Mouse (Mus musculus) hindbrain, embryonic 15.5 days (tissue): ENCODE measurements around the gene Mgll. TPM values are rescaled to one million over a fixed set of nuclear protein-coding genes. Genes with fewer than 3 reads are reported as not detected.

Experiments used
- polyA plus RNA-seq: library from polyadenylated mRNA; unstranded; fragments of >200 nt; fragmentation: Nextera tagmentation; extraction: Ambion mirVana; gene quantifications from 2 replicates; pipeline ENCODE4 v1.2.1, GENCODE M21; 2015

Gene Mgll
- polyA plus RNA-seq, 1 experiment from 2014 or later, result 59.0 TPM

Other genes starting within 250 kb of the Mgll start
- 154 and 160 TPM in 2 replicates for gene Sec61a1, start 205.5 kb upstream of the Mgll start, polyA plus RNA-seq
- gene Kbtbd12, start 86.5 kb upstream of the Mgll start, polyA plus RNA-seq, result 0.83 and 0.88 TPM in 2 replicates
- 38.2 and 40.3 TPM in 2 replicates for gene Abtb1, start 117.6 kb downstream of the Mgll start, polyA plus RNA-seq
- 584 and 747 TPM in 2 replicates for gene Podxl2, start 150.6 kb downstream of the Mgll start, polyA plus RNA-seq
- 34.0 and 36.2 TPM in 2 replicates for gene Mcm2, start 174.4 kb downstream of the Mgll start, polyA plus RNA-seq
- 81.7 and 94.2 TPM in 2 replicates for gene Tpra1, start 177.8 kb downstream of the Mgll start, polyA plus RNA-seq